Mouse (Mus musculus): ENCODE measurements around the gene Ypel2. TPM values are rescaled to one million over a fixed set of nuclear protein-coding genes. Genes with fewer than 3 reads are reported as not detected.

Ypel2 gene
- polyA plus RNA-seq (2014; fragmentation: Nextera tagmentation; extraction: Ambion mirVana): 6.2 and 7.6 TPM in 2 replicates

DNA sequence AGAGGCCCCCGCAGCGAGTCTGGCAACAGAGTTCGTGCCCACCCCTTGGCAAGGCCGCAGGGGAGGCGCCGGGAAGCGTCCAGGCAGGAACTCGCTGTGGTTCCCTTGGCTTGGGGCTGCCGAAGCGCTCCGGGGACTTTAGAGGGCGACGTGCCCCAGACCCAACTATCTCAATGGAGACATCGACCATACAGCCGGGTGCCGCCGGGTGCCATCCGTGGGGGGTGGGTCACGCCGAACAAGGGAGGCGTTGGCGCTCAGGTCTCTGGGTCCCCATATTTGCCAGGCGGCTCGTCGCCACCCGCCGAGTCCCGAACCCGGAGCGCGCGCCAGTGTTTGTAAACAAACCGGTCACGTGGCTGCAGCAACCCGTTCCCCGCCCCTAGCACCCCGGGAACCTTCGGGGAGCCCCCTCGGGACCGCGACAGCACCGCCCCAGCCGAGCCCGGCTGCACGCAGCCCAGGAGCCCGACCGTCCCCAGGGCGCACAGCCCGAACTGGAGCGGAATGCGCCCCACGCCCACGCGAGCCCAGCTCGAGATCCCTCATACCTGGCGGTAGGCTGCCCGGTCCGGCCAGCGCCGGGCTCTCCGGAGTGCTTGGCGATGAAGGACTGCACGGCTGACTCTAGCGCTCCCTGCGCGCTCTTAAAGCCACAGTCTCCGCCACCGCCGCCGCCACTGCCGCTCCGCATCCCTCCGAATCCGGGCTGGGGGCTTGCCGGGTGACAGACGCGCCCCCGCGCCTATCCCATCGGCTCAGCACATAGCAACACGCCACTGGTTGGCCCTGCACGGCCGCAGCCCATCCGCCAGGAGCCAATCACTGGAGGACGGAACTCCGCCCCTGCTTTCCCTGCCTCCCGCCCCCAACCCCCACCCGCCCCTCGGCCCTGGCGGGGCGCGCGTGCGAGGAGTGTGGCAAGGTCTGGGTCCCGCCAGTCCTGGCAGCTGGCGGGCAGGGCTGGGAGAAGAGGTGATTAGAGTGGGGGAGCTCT lies at the start of gene Ypel2:
Gene Ypel2 (minus strand): TSS at position 667 of the 997 bp plus-strand sequence.
- H3K27ac ChIP-seq (replicated peaks; ENCODE audit: low read depth, low read length): peak within 1 kb of the TSS; percentile 83
- peak; percentile 97 for DNase-seq (ENCODE audit: low spot score)
- WGBS: 0% methylated on average over 84 of the region's 96 CpGs
- no peaks in the 10 kb centered on the region for H3K9me3 ChIP-seq (replicated peaks; ENCODE audit: control insufficient read depth, low read length)
- H3K27me3 ChIP-seq (ENCODE audit: control insufficient read depth, insufficient read depth, low read length): no peaks in the 10 kb centered on the region
- peak; percentile 100 for ATAC-seq (replicated peaks; ENCODE audit: insufficient number of reproducible peaks, low FRiP score, low TSS enrichment, low read depth)
- peak within 1 kb of the TSS; percentile 89 for H3K4me2 ChIP-seq (ENCODE audit: low read depth, low read length)
- peak within 1 kb of the TSS; percentile 96 for H3K4me3 ChIP-seq (ENCODE audit: low read depth, low read length)
- peak within 1 kb of the TSS; percentile 77 for H3K9ac ChIP-seq (replicated peaks; ENCODE audit: low read length)
- no peaks in the 10 kb centered on the region for H3K36me3 ChIP-seq (replicated peaks; ENCODE audit: control insufficient read depth, insufficient read depth, low read depth, low read length)
- H3K4me1 ChIP-seq (ENCODE audit: control insufficient read depth, insufficient read depth, low read length): peaks cover 7% of the 10 kb centered on the region

DNA sequence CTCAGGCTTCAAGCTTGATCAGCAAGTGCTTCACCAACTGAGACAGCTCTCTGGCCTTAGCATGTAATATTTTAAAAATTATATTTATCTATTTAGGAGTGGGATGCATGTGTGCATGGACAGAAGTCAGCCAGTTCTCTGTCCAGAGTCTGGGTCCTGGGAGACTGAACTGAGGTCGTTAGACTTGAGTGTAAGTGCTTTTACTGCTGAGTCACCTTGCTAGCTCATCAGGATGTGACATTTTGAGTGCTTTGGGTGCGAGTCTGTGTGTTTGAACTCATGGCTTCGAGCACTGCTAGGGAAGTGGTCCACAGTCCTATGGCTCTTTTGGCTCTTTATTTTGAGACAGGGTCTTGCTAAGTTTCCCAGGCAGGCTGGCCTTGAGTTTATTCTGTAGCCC lies 49.5 kb upstream of the Ypel2 start:
- Histone ChIP-seq H3K9ac (replicated peaks; ENCODE audit: low read length) (no peak overlapping the region), H3K9me3 (replicated peaks; ENCODE audit: control insufficient read depth, low read length) (no peaks in the 10 kb centered on the region), H3K4me3 (ENCODE audit: low read depth, low read length) (no peak overlapping the region), H3K36me3 (replicated peaks; ENCODE audit: control insufficient read depth, insufficient read depth, low read depth, low read length) (no peaks in the 10 kb centered on the region; the same call in 1 of the 2 replicates), H3K27ac (replicated peaks; ENCODE audit: low read depth, low read length) (no peak overlapping the region), H3K4me1 (ENCODE audit: control insufficient read depth, insufficient read depth, low read length) (no peaks in the 10 kb centered on the region), H3K4me2 (ENCODE audit: low read depth, low read length) (no peak overlapping the region), H3K27me3 (ENCODE audit: control insufficient read depth, insufficient read depth, low read length) (no peaks in the 10 kb centered on the region)
- WGBS: 85% methylated on average over 3 of the region's 3 CpGs
- no peak for ATAC-seq (replicated peaks; ENCODE audit: insufficient number of reproducible peaks, low FRiP score, low TSS enrichment, low read depth)
- DNase-seq (ENCODE audit: low spot score): no peak

DNA sequence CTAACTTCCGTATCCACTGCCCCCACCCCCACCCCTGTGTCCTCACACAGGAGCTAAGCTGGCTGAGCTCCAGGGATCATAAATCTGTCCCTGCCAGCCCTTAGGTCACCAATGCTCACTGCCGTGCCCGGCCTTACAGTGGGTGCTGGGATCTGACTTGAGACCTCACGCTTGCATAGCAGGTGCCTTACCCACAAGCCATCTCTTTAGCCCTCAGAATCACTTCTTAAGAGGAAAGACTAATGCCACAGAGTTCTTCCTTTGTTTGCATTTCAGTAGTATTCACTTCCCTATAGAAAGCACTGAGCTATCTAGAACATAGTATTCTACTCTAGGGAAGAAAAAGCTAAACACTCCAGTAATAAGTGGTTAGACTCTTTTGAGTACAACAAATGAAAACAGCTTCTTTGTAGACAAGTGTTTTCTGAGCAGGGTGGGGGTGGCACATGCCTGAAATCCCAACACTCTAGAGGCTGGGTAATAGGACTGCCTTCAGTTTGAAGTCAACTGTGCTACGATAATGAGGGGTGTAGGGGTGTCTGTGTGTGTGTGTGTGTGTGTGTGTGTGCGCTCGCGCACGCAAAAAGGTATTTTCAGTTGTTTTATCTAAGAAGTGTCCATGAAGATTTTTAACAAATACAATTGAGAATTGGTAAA lies 45.9 kb upstream of the Ypel2 start:
- Histone ChIP-seq H3K9ac (replicated peaks; ENCODE audit: low read length) (no peak overlapping the region), H3K36me3 (replicated peaks; ENCODE audit: control insufficient read depth, insufficient read depth, low read depth, low read length) (no peaks in the 10 kb centered on the region; the same call in 1 of the 2 replicates), H3K4me3 (ENCODE audit: low read depth, low read length) (no peak overlapping the region), H3K4me2 (ENCODE audit: low read depth, low read length) (no peak overlapping the region), H3K27ac (replicated peaks; ENCODE audit: low read depth, low read length) (no peak overlapping the region), H3K27me3 (ENCODE audit: control insufficient read depth, insufficient read depth, low read length) (no peaks in the 10 kb centered on the region), H3K9me3 (replicated peaks; ENCODE audit: control insufficient read depth, low read length) (no peaks in the 10 kb centered on the region), H3K4me1 (ENCODE audit: control insufficient read depth, insufficient read depth, low read length) (no peaks in the 10 kb centered on the region)
- WGBS: 93% methylated on average over 9 of the region's 9 CpGs
- no peak for DNase-seq (ENCODE audit: low spot score)
- ATAC-seq (replicated peaks; ENCODE audit: insufficient number of reproducible peaks, low FRiP score, low TSS enrichment, low read depth): no peak

DNA sequence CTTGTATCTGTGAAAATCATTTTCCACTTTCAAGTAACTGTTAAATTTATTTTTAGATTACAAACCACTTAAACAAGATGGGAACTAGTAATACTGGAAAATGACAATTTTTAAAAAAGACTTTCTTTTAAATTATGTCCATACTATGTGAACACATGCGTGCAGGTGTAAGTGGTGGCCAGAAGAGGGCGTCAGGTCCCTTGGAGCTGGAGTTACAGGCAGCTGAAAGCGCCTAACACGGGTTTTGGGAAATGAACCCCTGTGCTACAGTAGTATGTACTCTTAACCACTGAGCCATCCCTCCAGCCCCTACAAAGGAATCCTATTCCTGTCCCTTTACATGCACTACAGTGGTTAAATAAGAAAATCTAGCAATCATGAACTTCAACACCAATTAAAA lies 42.7 kb upstream of the Ypel2 start:
- 57% methylated on average over 4 of the region's 4 CpGs for WGBS
- H3K36me3 ChIP-seq (replicated peaks; ENCODE audit: control insufficient read depth, insufficient read depth, low read depth, low read length): no peaks in the 10 kb centered on the region; the same call in 1 of the 2 replicates
- no peak for ATAC-seq (replicated peaks; ENCODE audit: insufficient number of reproducible peaks, low FRiP score, low TSS enrichment, low read depth)

DNA sequence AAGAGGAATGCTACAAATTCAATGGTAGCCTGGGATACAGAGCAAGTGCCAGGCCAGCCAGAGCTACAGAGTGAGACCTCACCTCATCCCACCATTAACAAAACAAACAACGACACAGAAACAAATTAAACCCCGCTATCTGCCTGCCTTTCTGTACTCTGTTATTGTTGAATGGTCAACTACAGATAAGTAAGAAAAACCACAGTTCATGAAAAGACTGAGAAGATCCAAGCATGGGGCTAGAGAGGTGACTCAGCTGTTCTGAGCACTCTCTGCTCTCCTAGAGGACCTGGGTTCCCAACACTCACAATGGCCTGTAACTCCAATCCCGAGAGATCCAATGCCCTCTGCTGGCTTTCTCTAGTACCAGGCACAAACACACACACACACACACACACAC lies 34.7 kb upstream of the Ypel2 start:
- H3K9me3 ChIP-seq (replicated peaks; ENCODE audit: control insufficient read depth, low read length): no peaks in the 10 kb centered on the region
- H3K4me2 ChIP-seq (ENCODE audit: low read depth, low read length): no peak overlapping the region
- H3K27ac ChIP-seq (replicated peaks; ENCODE audit: low read depth, low read length): no peak overlapping the region
- no peaks in the 10 kb centered on the region for H3K36me3 ChIP-seq (replicated peaks; ENCODE audit: control insufficient read depth, insufficient read depth, low read depth, low read length)
- DNase-seq (ENCODE audit: low spot score): no peak
- no peak for ATAC-seq (replicated peaks; ENCODE audit: insufficient number of reproducible peaks, low FRiP score, low TSS enrichment, low read depth)
- no peak overlapping the region for H3K4me3 ChIP-seq (ENCODE audit: low read depth, low read length)
- H3K4me1 ChIP-seq (ENCODE audit: control insufficient read depth, insufficient read depth, low read length): no peaks in the 10 kb centered on the region
- WGBS: 91% methylated on average over 3 of the region's 3 CpGs
- H3K27me3 ChIP-seq (ENCODE audit: control insufficient read depth, insufficient read depth, low read length): no peaks in the 10 kb centered on the region
- H3K9ac ChIP-seq (replicated peaks; ENCODE audit: low read length): no peak overlapping the region

More for the DNA sequence above, 42.7 kb upstream of the Ypel2 start:
- H3K27ac ChIP-seq (replicated peaks; ENCODE audit: low read depth, low read length): no peak overlapping the region
- no peak overlapping the region for H3K4me3 ChIP-seq (ENCODE audit: low read depth, low read length)
- H3K9ac ChIP-seq (replicated peaks; ENCODE audit: low read length): no peak overlapping the region
- H3K27me3 ChIP-seq (ENCODE audit: control insufficient read depth, insufficient read depth, low read length): no peaks in the 10 kb centered on the region
- H3K4me1 ChIP-seq (ENCODE audit: control insufficient read depth, insufficient read depth, low read length): no peaks in the 10 kb centered on the region
- no peak for DNase-seq (ENCODE audit: low spot score)
- no peaks in the 10 kb centered on the region for H3K9me3 ChIP-seq (replicated peaks; ENCODE audit: control insufficient read depth, low read length)
- no peak overlapping the region for H3K4me2 ChIP-seq (ENCODE audit: low read depth, low read length)

DNA sequence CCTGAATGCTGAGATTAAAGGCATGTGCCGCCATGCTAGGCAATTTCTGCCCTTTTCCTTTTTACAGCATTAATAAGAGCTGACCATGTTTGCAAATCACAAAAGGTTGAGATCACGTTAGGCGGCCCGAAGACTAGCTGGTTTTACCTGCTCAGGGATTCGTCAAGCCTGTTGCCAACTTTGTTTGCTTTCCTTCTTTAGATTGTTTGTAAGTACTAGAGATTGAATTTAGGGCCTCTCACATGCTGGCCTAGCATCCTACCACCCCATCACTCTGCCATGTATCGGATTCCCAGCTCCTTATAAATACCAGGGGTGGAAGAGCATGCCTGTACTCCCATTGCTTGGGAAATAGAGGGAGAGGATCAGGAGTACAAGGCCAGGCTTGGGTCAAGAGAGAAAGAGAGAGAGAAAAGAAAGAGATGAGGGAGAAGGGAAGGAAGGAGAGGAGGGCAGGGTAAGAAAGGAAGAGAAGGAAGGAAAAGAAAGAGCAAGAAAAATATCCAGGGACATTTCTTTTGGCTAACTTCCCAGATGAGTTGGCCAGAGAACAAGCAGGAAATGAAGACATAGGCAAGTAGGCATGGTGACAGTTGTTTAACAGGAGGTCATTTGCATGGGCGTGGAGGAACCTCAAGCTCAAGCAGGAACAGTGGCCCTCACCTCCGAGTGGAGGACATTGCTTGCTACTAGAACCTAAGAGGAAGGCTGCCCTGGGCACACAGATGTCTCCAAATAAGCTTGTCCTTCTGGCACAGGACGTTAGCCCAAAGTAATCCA lies 32.8 kb upstream of the Ypel2 start:
- no peak overlapping the region for H3K27ac ChIP-seq (replicated peaks; ENCODE audit: low read depth, low read length)
- H3K4me1 ChIP-seq (ENCODE audit: control insufficient read depth, insufficient read depth, low read length): no peaks in the 10 kb centered on the region
- H3K9ac ChIP-seq (replicated peaks; ENCODE audit: low read length): no peak overlapping the region
- WGBS: 83% methylated on average over 9 of the region's 9 CpGs
- no peak for ATAC-seq (replicated peaks; ENCODE audit: insufficient number of reproducible peaks, low FRiP score, low TSS enrichment, low read depth)
- H3K27me3 ChIP-seq (ENCODE audit: control insufficient read depth, insufficient read depth, low read length): no peaks in the 10 kb centered on the region
- H3K36me3 ChIP-seq (replicated peaks; ENCODE audit: control insufficient read depth, insufficient read depth, low read depth, low read length): no peaks in the 10 kb centered on the region
- H3K9me3 ChIP-seq (replicated peaks; ENCODE audit: control insufficient read depth, low read length): no peaks in the 10 kb centered on the region
- no peak overlapping the region for H3K4me3 ChIP-seq (ENCODE audit: low read depth, low read length)
- H3K4me2 ChIP-seq (ENCODE audit: low read depth, low read length): no peak overlapping the region
- DNase-seq (ENCODE audit: low spot score): no peak

DNA sequence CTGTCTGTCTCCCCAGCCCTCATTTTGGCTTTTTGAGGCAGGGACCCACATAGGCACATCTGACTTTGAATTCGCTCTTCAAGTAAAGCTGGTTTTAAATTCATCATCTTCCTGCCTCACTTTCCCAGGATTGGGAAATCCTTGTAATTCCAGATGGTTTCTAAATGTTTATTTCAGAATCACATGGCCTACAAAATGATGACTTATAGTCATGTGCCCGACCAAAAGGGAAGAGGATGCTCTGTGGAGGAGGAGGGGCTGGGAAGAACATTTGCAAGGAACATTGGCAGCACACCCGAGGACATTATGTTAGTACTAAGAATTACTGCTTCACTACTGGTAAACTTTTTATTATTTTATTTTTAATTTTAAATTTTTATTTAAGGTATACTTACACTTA lies 31.8 kb upstream of the Ypel2 start:
- WGBS: 75% methylated on average over 3 of the region's 3 CpGs
- H3K9me3 ChIP-seq (replicated peaks; ENCODE audit: control insufficient read depth, low read length): no peaks in the 10 kb centered on the region
- no peaks in the 10 kb centered on the region for H3K27me3 ChIP-seq (ENCODE audit: control insufficient read depth, insufficient read depth, low read length)
- H3K4me2 ChIP-seq (ENCODE audit: low read depth, low read length): no peak overlapping the region
- no peak overlapping the region for H3K4me3 ChIP-seq (ENCODE audit: low read depth, low read length)
- H3K36me3 ChIP-seq (replicated peaks; ENCODE audit: control insufficient read depth, insufficient read depth, low read depth, low read length): no peaks in the 10 kb centered on the region
- ATAC-seq (replicated peaks; ENCODE audit: insufficient number of reproducible peaks, low FRiP score, low TSS enrichment, low read depth) (no peak), DNase-seq (ENCODE audit: low spot score) (no peak)
- no peaks in the 10 kb centered on the region for H3K4me1 ChIP-seq (ENCODE audit: control insufficient read depth, insufficient read depth, low read length)
- no peak overlapping the region for H3K27ac ChIP-seq (replicated peaks; ENCODE audit: low read depth, low read length)
- no peak overlapping the region for H3K9ac ChIP-seq (replicated peaks; ENCODE audit: low read length)

All from embryonic facial prominence, embryonic 11.5 days (tissue).